Mouse (Mus musculus) C2C12 (cell line): ENCODE results near the gene Schip1. TPM values are rescaled to one million over a fixed set of nuclear protein-coding genes. Genes with fewer than 3 reads are reported as not detected.

Source experiments
- H3K27me3 ChIP-seq: one replicate; pipeline ENCODE4 v1.6.1; 2011; ENCODE audit not compliant: control insufficient read depth, insufficient read depth, insufficient read length
- H3K36me3 ChIP-seq: one replicate; pipeline ENCODE4 v1.6.1; 2011; ENCODE audit not compliant: control insufficient read depth, insufficient read depth
- H3K4me3 ChIP-seq: one replicate; pipeline ENCODE4 v1.5.1; 2011; ENCODE audit warnings: mild to moderate bottlenecking, control low read depth; ENCODE audit not compliant: poor library complexity, insufficient read depth, severe bottlenecking
- H3K79me2 ChIP-seq: one replicate; pipeline ENCODE4 v1.6.1; 2011; ENCODE audit not compliant: control insufficient read depth, insufficient read depth
- H3K79me3 ChIP-seq: one replicate; pipeline ENCODE4 v1.6.1; 2011; ENCODE audit warnings: low read depth, control low read depth
- H3ac ChIP-seq: one replicate; pipeline ENCODE3; 2011; ENCODE audit warnings: low read depth; ENCODE audit not compliant: control insufficient read depth, insufficient read length
- CEBPB ChIP-seq: IDR thresholded peaks from one replicate; pipeline ENCODE4 v1.6.1; 2011; ENCODE audit warnings: low read depth, mild to moderate bottlenecking, control low read depth, moderate library complexity
- CTCF ChIP-seq: IDR thresholded peaks from one replicate; pipeline ENCODE4 v1.5.1; 2011; ENCODE audit not compliant: control insufficient read depth, insufficient read depth, insufficient read length
- FOSL1 ChIP-seq: IDR thresholded peaks from one replicate; pipeline ENCODE4 v1.8.0; 2011; ENCODE audit warnings: mild to moderate bottlenecking, low read length; ENCODE audit not compliant: poor library complexity, insufficient read depth, severe bottlenecking
- MAX ChIP-seq: IDR thresholded peaks from one replicate; pipeline ENCODE4 v1.6.1; 2011; ENCODE audit warnings: mild to moderate bottlenecking, control low read depth
- MYOD1 ChIP-seq: IDR thresholded peaks from one replicate; pipeline ENCODE4 v1.6.1; 2011; ENCODE audit warnings: low read depth; ENCODE audit not compliant: control insufficient read depth, insufficient read length
- MYOG ChIP-seq: IDR thresholded peaks from one replicate; pipeline ENCODE4 v1.6.1; 2011; ENCODE audit not compliant: control insufficient read depth, insufficient read length; ENCODE audit errors: extremely low read depth
- USF1 ChIP-seq: IDR thresholded peaks from one replicate; pipeline ENCODE4 v1.6.1; 2011; ENCODE audit warnings: low read depth, mild to moderate bottlenecking, control low read depth, moderate library complexity
- polyA plus RNA-seq: library from polyadenylated mRNA; unstranded; fragments of >200 nt; fragmentation: generic; extraction: Trizol; gene quantifications from one replicate; pipeline ENCODE4 v1.2.1, GENCODE M21; 2012; ENCODE audit warnings: missing spikeins

Gene Schip1
- polyA plus RNA-seq, 1 experiment: 28.6 TPM

GRCm38 (mm10) chr3:68284500-68284899, 219.9 kb downstream of the Schip1 start:
- Histone ChIP-seq H3K27me3 (no peaks in the 10 kb centered on the region), H3ac (no peak overlapping the region), H3K79me3 (no peaks in the 10 kb centered on the region), H3K36me3 (no peaks in the 10 kb centered on the region), H3K79me2 (no peaks in the 10 kb centered on the region), H3K4me3 (no peak overlapping the region)
- no peak for TF ChIP-seq MYOG
- no peak for TF ChIP-seq CTCF
- TF ChIP-seq CEBPB: no peak
- TF ChIP-seq MAX: no peak
- TF ChIP-seq FOSL1: no peak
- no peak for TF ChIP-seq USF1
- no peak for TF ChIP-seq MYOD1

GRCm38 (mm10) chr3:68296752-68297151, 232.2 kb downstream of the Schip1 start:
- Histone ChIP-seq H3K79me2 (no peaks in the 10 kb centered on the region), H3K36me3 (no peaks in the 10 kb centered on the region), H3K79me3 (no peaks in the 10 kb centered on the region), H3K27me3 (no peaks in the 10 kb centered on the region), H3K4me3 (no peak overlapping the region), H3ac (no peak overlapping the region)
- no peak for TF ChIP-seq CEBPB

GRCm38 (mm10) chr3:68305647-68306046, 241.0 kb downstream of the Schip1 start:
- Histone ChIP-seq H3K36me3 (no peaks in the 10 kb centered on the region), H3K79me2 (no peaks in the 10 kb centered on the region), H3K4me3 (no peak overlapping the region), H3K27me3 (no peaks in the 10 kb centered on the region), H3ac (no peak overlapping the region), H3K79me3 (no peaks in the 10 kb centered on the region)
- TF ChIP-seq MAX (no peak), MYOD1 (no peak), FOSL1 (no peak), MYOG (no peak), CEBPB (no peak)

GRCm38 (mm10) chr3:68306726-68307125, 242.1 kb downstream of the Schip1 start:
- Histone ChIP-seq H3ac (no peak overlapping the region), H3K27me3 (no peaks in the 10 kb centered on the region), H3K4me3 (no peak overlapping the region), H3K79me3 (no peaks in the 10 kb centered on the region), H3K79me2 (no peaks in the 10 kb centered on the region), H3K36me3 (no peaks in the 10 kb centered on the region)
- TF ChIP-seq USF1 (no peak), MYOG (no peak), CEBPB (no peak), MYOD1 (no peak), FOSL1 (no peak), CTCF (no peak), MAX (no peak)

- H3K79me2 ChIP-seq: no peaks in the 10 kb centered on the region
- H3ac ChIP-seq: no peak overlapping the region
- TF ChIP-seq MYOG: no peak
- no peaks in the 10 kb centered on the region for H3K27me3 ChIP-seq
- H3K79me3 ChIP-seq: no peaks in the 10 kb centered on the region
- no peak overlapping the region for H3K4me3 ChIP-seq
- no peaks in the 10 kb centered on the region for H3K36me3 ChIP-seq
Measured at GRCm38 (mm10) chr3:68325575-68325974, 261.0 kb downstream of the Schip1 start.

- H3ac ChIP-seq: no peak overlapping the region
- H3K79me2 ChIP-seq: no peaks in the 10 kb centered on the region
- no peaks in the 10 kb centered on the region for H3K79me3 ChIP-seq
- TF ChIP-seq MYOG: no peak
- no peak for TF ChIP-seq CTCF
- TF ChIP-seq USF1: no peak
- no peak for TF ChIP-seq FOSL1
- no peak for TF ChIP-seq MAX
- no peak for TF ChIP-seq CEBPB
- no peak for TF ChIP-seq MYOD1
- no peaks in the 10 kb centered on the region for H3K27me3 ChIP-seq
- no peak overlapping the region for H3K4me3 ChIP-seq
- no peaks in the 10 kb centered on the region for H3K36me3 ChIP-seq
Measured at GRCm38 (mm10) chr3:68332515-68332914, 267.9 kb downstream of the Schip1 start.
